Mouse (Mus musculus) C2C12 (cell line): ENCODE results near the gene Eif2s3x.

ENCODE experiments used
- CEBPB ChIP-seq: IDR thresholded peaks from one replicate; pipeline ENCODE4 v1.6.1; 2011; ENCODE audit warnings: low read depth, mild to moderate bottlenecking, control low read depth, moderate library complexity
- CTCF ChIP-seq: IDR thresholded peaks from one replicate; pipeline ENCODE4 v1.5.1; 2011; ENCODE audit not compliant: control insufficient read depth, insufficient read depth, insufficient read length
- FOSL1 ChIP-seq: IDR thresholded peaks from one replicate; pipeline ENCODE4 v1.8.0; 2011; ENCODE audit warnings: mild to moderate bottlenecking, low read length; ENCODE audit not compliant: poor library complexity, insufficient read depth, severe bottlenecking
- MAX ChIP-seq: IDR thresholded peaks from one replicate; pipeline ENCODE4 v1.6.1; 2011; ENCODE audit warnings: mild to moderate bottlenecking, control low read depth
- MYOD1 ChIP-seq: IDR thresholded peaks from one replicate; pipeline ENCODE4 v1.6.1; 2011; ENCODE audit warnings: low read depth; ENCODE audit not compliant: control insufficient read depth, insufficient read length
- MYOG ChIP-seq: IDR thresholded peaks from one replicate; pipeline ENCODE4 v1.6.1; 2011; ENCODE audit not compliant: control insufficient read depth, insufficient read length; ENCODE audit errors: extremely low read depth

- TF ChIP-seq CEBPB (no peak), MAX (no peak), CTCF (no peak), FOSL1 (no peak), MYOD1 (no peak), MYOG (no peak)
These were observed 14.9 kb downstream of the Eif2s3x start for GRCm38 (mm10) chrX:94197789-94198188.
